Mouse (Mus musculus) olfactory bulb, adult 2 months (tissue): ENCODE data around the gene Mrap.

ENCODE experiments used
- CTCF ChIP-seq: fragments of 200-500 bp; IDR thresholded peaks from 2 replicates; pipeline ENCODE4 v1.5.1; 2012; ENCODE audit warnings: low read depth, mild to moderate bottlenecking, low read length, moderate library complexity; ENCODE audit not compliant: insufficient read depth
- POLR2A ChIP-seq: fragments of 200-500 bp; IDR thresholded peaks from 2 replicates; pipeline ENCODE4 v1.6.1; 2012; ENCODE audit warnings: mild to moderate bottlenecking, low read depth, low read length, moderate library complexity; ENCODE audit not compliant: insufficient read depth

- TF ChIP-seq CTCF (no peak), POLR2A (no peak)
These were observed 15.5 kb downstream of the Mrap start for GRCm38 (mm10) chr16:90753386-90753941.
